Mouse (Mus musculus): ENCODE results near the gene Ankib1.

The Ankib1 gene

DNA sequence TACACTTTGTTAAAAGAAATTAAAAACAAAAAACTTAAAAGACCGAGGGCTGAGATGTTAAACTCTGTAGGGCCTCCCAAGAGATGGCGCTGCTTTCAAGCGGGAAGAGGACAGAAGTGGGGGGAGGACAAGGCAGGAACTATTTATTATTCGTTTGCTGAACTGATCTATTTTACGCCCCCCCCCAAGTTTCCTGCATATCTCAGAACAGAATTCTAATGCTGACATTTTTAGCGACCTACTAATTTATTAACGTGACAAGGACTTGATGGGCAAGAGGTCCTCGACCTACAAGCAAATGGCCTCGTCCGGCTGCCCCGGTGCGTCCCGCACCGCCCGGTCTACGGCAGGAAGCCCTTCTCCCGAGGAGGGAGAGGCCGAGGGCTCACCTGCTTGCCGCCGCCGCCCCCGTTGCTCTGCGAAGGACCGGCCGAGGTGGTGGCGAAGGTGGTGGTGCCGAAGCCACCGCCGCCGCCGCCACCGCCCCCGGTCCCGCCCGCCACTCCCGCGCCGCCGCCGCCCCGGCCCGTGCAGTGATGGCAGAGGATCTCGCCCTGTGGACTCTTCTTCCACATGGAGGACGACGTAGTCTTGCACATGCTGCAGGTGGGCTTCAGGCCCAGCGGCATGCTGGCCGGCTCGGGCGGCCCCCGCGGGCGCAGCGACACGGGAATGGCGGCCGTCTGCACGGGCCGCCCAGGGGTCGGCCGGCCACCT, 155.6 kb downstream of the Ankib1 start:
- peaks cover 7% of the 10 kb centered on the region for H3K36me3 ChIP-seq (ENCODE audit: control insufficient read depth, insufficient read depth, low read length, poor library complexity, severe bottlenecking)
- H3K27me3 ChIP-seq (ENCODE audit: control insufficient read depth, insufficient read depth, low read length, poor library complexity, severe bottlenecking) = no peaks in the 10 kb centered on the region
- DNase-seq (ENCODE audit: low read depth, low spot score) = peak; percentile 75

DNA sequence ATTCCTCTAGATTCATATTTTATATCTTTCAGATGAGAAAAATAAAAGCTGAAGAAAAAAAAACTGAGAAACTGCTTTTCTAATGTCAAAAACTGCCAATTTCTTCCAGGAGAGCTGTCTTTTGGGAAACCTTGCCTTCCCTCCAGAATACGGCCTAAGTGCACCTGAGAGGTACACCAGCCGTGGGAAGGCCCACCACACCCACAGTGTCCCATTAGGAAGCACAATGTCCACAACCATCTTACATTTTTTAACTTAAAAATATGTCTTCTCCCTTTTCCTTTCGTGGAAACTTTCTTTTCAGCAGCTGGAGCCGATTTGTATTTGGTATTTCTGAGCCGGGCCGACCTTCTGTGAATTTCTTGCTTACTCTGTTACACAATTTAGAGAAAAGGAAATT, 156.2 kb downstream of the Ankib1 start:
- H3K27me3 ChIP-seq (ENCODE audit: control insufficient read depth, insufficient read depth, low read length, poor library complexity, severe bottlenecking) = no peaks in the 10 kb centered on the region
- H3K36me3 ChIP-seq (ENCODE audit: control insufficient read depth, insufficient read depth, low read length, poor library complexity, severe bottlenecking) = peaks cover 10% of the 10 kb centered on the region
- no peak for DNase-seq (ENCODE audit: low read depth, low spot score)

GRCm38 (mm10) chr5:3645326-3645725, 157.4 kb downstream of the Ankib1 start:
- peaks cover 12% of the 10 kb centered on the region for H3K36me3 ChIP-seq (ENCODE audit: control insufficient read depth, insufficient read depth, low read length, poor library complexity, severe bottlenecking)
- no peak for DNase-seq (ENCODE audit: low read depth, low spot score)
- no peaks in the 10 kb centered on the region for H3K27me3 ChIP-seq (ENCODE audit: control insufficient read depth, insufficient read depth, low read length, poor library complexity, severe bottlenecking)

GRCm38 (mm10) chr5:3644621-3645020, 158.1 kb downstream of the Ankib1 start:
- no peak for DNase-seq (ENCODE audit: low read depth, low spot score)
- no peaks in the 10 kb centered on the region for H3K27me3 ChIP-seq (ENCODE audit: control insufficient read depth, insufficient read depth, low read length, poor library complexity, severe bottlenecking)
- peaks cover 12% of the 10 kb centered on the region for H3K36me3 ChIP-seq (ENCODE audit: control insufficient read depth, insufficient read depth, low read length, poor library complexity, severe bottlenecking)
